Mouse (Mus musculus) lung, postnatal 10 days (tissue): ENCODE results near the gene Inf2.

Source experiments
- DNase-seq: peaks from one replicate; pipeline ENCODE4 v3.0.0; 2021

The Inf2 gene

DNA sequence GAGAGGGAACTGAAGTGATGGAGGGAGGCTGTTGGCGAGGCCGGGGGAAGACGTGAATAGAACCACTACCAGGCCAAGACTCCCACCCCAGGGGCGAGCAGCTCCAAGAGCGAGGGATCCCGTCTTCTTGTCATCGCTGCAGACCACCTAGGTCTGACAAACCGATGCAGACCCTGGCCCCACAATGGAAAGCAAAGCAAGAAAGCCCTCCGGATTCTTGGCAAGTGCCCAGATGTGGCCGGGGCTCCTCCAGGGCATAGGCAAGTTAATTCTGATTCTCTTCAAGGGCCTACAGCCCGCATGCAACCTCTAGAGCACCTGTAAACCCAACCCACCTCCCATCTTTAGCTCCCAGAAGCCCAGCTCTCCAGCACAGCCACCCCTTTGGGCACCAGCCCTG is 74.7 kb downstream of the Inf2 start:
- no peak for DNase-seq

DNA sequence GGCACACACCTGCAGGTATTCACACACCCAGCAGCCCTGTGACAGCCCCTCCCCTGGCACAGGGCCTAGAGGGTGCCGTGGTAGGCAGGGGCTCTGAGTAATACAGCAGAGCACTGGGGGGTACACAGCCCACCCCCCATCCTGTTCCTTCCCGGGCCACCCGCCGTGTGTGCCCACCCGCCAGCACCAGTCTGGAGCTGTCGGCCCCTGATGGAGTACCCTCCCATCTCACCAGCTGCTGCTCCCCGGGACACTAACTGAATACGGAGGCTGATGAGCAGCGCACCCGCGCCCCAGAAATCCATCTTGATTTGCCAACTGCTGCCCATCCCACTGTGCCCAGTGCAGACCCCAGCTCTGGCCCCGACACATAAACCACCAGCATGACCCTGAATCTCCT is 75.1 kb downstream of the Inf2 start:
- no peak for DNase-seq

DNA sequence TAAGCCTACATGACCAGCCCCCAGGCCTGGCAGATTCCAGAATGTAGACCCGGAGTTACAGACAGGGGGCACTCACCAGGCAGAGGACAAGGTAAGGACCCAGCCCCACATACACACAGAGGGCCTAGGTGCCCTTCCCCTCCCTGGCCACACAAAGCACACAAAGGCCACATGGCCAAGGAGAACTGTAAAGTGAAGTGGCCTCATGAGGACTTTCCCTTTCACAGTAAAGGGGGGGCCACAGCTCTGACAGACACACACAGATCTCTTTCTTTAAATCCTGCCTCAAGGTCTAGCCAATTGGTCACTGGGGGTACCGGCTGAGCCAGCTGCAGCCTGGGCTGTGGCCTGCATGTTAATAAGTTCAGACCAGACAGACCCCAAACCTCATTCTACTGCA is 75.5 kb downstream of the Inf2 start:
- no peak for DNase-seq

DNA sequence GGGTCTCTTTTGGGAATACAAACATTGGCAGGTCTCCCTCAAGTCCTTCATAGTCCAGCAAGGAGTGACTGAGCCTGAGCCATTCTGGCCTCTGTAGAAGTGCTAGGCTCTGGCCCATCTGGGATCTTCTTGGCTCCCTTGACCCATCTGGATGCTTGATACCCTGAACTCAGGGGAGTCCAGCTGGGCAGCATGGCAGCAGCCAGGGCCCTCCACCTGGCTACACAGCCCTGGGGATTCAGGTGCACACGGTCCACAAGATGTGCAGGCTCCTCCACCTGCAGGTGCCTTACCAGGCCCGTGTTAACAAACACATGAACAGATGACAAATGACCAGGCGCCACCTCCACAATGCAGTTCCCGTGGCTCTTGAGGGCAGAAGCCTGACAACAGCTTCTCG is 76.1 kb downstream of the Inf2 start:
- no peak for DNase-seq
